Mouse (Mus musculus): ENCODE measurements around the gene Olfr1338. TPM values are rescaled to one million over a fixed set of nuclear protein-coding genes. Genes with fewer than 3 reads are reported as not detected.
"Not testable (repeated sequence)": the region's sequence is repeated elsewhere in the genome, so short reads cannot be mapped to it uniquely, and the experiment has no call there.

Olfr1338 gene
- polyA plus RNA-seq (2012; rRNA removed) = not detected in 2 replicates

DNA sequence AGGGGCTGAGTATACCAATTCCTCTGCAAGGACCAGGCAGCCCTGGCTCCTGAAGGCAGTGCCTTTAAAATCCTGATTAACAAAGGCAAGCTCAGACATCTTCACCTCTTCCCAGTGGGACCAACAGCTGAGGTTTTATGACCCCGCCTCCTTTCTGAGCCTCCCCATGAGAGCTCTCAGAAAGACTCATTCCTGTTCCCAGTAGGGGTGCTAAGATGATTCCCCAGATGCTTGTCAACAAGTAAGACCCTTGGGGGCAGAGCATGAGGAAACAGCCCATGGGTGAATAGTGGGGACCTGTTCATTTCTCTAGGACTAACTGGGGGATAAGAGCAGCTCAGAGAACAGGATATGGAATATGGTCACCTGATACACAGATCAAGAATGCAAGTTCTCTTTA, at the start of gene Olfr1338:
Olfr1338 (minus strand) TSS at position 101 of the 400 bp plus-strand sequence.
- no peak within 1 kb of the TSS for H3K4me3 ChIP-seq (ENCODE audit: insufficient read depth, low read length)
- no peak within 1 kb of the TSS for H3K27ac ChIP-seq (ENCODE audit: insufficient read depth, low read length)
- TF ChIP-seq POLR2A (IDR thresholded peaks at IDR 0.05; ENCODE audit: extremely low read depth, insufficient read depth, low read length) = no peak
- TF ChIP-seq CTCF (IDR thresholded peaks at IDR 0.05; ENCODE audit: extremely low read depth, insufficient read depth, low read length) = no peak
- H3K4me1 ChIP-seq (ENCODE audit: control insufficient read depth, insufficient read depth, low read length) = no peaks in the 10 kb centered on the region

DNA sequence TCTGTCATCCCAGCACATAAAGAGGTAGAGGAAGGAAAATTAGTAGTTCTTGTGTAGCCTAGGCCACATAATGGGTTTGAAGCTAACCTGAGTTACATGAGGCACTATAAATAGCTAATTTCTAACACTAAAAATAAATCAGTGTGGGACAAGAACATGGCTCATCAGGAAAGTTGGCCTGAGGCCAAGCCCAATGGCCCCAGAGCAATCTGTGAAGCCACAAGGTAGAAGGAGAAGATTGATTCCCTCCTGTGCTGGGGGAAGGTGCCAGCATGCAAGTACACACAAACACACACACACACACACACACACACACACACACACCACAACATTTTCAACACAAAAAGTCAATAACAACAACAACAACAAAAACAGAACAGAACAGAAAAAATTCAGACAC, 34.3 kb upstream of the Olfr1338 start:
- H3K4me3 ChIP-seq (ENCODE audit: insufficient read depth, low read length); H3K27ac ChIP-seq (ENCODE audit: insufficient read depth, low read length); H3K4me1 ChIP-seq (ENCODE audit: control insufficient read depth, insufficient read depth, low read length): not testable (repeated sequence)

- Histone ChIP-seq H3K4me3 (ENCODE audit: insufficient read depth, low read length) (no peak within 1 kb of the TSS), H3K27ac (ENCODE audit: insufficient read depth, low read length) (no peak within 1 kb of the TSS)
These were observed 23.9 kb upstream of the Olfr1338 start, which contains the start of gene Olfr1337 for GRCm38 (mm10) chr4:118782486-118782885. Gene Olfr1337 (minus strand): TSS chr4:118782586.

DNA sequence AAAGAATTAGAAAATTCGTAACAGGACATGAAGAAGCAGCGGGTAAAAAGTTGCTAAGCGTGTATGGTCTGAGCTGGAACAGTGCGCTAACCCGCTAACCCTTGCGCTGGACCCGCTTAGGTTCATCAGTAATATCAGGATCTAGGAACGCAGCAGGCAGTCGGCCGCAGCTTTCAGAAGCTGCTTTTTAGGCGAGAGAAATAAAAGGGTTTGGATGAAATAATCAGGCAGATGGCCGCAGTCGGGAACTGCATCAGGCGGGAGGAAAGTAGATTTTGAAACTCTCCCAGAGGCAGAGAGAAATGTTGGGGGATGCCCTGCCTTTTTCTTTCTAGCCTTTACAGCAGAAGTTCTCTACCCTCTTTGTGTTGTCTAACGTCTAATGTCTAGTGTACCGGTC, 16.7 kb downstream of the Olfr1338 start:
- TF ChIP-seq CTCF (IDR thresholded peaks at IDR 0.05; ENCODE audit: extremely low read depth, insufficient read depth, low read length) = no peak
- TF ChIP-seq POLR2A (IDR thresholded peaks at IDR 0.05; ENCODE audit: extremely low read depth, insufficient read depth, low read length) = no peak
- Histone ChIP-seq H3K27ac (ENCODE audit: insufficient read depth, low read length) (no peak overlapping the region), H3K4me1 (ENCODE audit: control insufficient read depth, insufficient read depth, low read length) (no peaks in the 10 kb centered on the region), H3K4me3 (ENCODE audit: insufficient read depth, low read length) (no peak overlapping the region)

More at GRCm38 (mm10) chr4:118782486-118782885, 23.9 kb upstream of the Olfr1338 start, which contains the start of gene Olfr1337:
- H3K4me1 ChIP-seq (ENCODE audit: control insufficient read depth, insufficient read depth, low read length) = no peaks in the 10 kb centered on the region
- TF ChIP-seq POLR2A (IDR thresholded peaks at IDR 0.05; ENCODE audit: extremely low read depth, insufficient read depth, low read length) = no peak
- no peak for TF ChIP-seq CTCF (IDR thresholded peaks at IDR 0.05; ENCODE audit: extremely low read depth, insufficient read depth, low read length)

DNA sequence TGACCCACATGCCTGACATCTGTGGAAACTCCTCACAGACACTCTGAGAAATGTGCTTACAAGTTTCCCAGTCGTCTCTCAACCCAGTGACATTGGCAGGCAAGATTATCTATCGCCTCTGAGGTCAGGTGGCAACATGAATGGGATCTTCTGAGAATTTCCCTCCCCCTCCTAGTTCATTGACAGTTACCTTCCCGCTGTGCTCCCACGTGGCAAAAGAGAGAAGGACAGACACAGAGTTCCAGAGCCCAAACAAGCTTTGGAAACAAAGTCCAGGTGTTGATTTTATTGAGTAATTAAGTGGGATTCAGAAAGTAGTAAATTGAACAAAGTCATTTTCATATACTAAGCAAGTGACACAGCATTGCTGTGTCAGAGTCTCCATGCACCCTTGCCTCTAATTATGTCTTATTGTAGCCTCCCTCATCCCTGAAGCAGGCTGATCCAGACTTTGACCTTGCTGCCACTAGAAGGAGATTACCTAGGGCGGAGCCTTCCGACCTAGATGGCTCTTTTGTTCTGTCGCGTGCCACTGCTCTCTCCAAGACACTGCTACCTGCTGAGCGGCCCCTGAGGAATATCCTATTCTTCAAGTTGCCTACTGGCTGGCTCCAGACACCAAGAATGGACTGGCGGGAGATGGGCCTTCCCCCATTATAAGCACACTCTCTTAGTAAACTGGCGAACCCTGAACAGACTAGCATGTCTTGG, 17.4 kb downstream of the Olfr1338 start:
- no peak overlapping the region for H3K4me3 ChIP-seq (ENCODE audit: insufficient read depth, low read length)
- H3K4me1 ChIP-seq (ENCODE audit: control insufficient read depth, insufficient read depth, low read length) = no peaks in the 10 kb centered on the region
- TF ChIP-seq CTCF (IDR thresholded peaks at IDR 0.05; ENCODE audit: extremely low read depth, insufficient read depth, low read length) (no peak), POLR2A (IDR thresholded peaks at IDR 0.05; ENCODE audit: extremely low read depth, insufficient read depth, low read length) (no peak)
- no peak overlapping the region for H3K27ac ChIP-seq (ENCODE audit: insufficient read depth, low read length)

DNA sequence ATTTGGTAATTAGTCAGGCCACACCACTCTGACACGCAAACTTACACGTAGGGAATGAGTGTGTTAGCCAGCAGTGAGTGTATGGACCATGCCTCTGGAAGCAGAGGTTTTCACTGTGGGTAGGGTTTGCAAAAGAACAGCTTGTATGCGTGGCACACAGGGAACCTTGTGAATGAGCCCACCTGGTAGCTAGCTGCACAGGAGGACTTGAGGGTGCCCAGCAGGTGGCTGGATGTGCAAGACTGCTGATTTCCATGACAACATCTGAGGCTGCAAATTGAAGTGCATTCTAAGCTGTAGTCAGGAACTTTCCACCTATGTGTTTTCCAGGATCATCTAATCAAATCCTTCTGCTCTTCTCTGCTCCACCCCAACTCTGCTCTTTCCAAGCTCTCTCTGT, 19.0 kb downstream of the Olfr1338 start:
- Histone ChIP-seq H3K4me1 (ENCODE audit: control insufficient read depth, insufficient read depth, low read length) (no peaks in the 10 kb centered on the region), H3K27ac (ENCODE audit: insufficient read depth, low read length) (no peak overlapping the region), H3K4me3 (ENCODE audit: insufficient read depth, low read length) (no peak overlapping the region)
- TF ChIP-seq CTCF (IDR thresholded peaks at IDR 0.05; ENCODE audit: extremely low read depth, insufficient read depth, low read length) (no peak), POLR2A (IDR thresholded peaks at IDR 0.05; ENCODE audit: extremely low read depth, insufficient read depth, low read length) (no peak)

DNA sequence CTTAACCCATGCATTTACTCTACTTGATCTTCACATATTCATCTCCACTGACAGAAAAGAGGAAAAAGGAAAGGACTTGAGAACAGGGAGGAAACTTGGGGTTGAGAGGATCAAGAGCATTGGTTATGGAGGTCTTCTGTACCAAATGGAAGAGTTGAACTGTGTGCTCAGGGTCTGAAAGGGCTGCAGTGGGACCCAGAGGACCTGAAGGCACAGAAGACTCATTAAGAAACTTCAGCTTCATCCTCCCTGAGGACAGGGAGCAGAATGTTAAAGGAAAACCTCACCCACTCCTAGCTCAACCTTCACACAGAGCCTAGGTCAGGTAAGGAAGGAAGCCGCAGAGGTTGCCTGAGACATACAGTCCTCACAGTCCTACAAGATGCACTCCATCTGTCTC, 26.7 kb downstream of the Olfr1338 start, which contains the start of gene Olfr1339:
Olfr1339 (plus strand) TSS at position 301 of the 400 bp plus-strand sequence.
- Histone ChIP-seq H3K4me1 (ENCODE audit: control insufficient read depth, insufficient read depth, low read length) (no peaks in the 10 kb centered on the region), H3K27ac (ENCODE audit: insufficient read depth, low read length) (no peak within 1 kb of the TSS), H3K4me3 (ENCODE audit: insufficient read depth, low read length) (no peak within 1 kb of the TSS)
- TF ChIP-seq CTCF (IDR thresholded peaks at IDR 0.05; ENCODE audit: extremely low read depth, insufficient read depth, low read length) = no peak
- TF ChIP-seq POLR2A (IDR thresholded peaks at IDR 0.05; ENCODE audit: extremely low read depth, insufficient read depth, low read length) = no peak

DNA sequence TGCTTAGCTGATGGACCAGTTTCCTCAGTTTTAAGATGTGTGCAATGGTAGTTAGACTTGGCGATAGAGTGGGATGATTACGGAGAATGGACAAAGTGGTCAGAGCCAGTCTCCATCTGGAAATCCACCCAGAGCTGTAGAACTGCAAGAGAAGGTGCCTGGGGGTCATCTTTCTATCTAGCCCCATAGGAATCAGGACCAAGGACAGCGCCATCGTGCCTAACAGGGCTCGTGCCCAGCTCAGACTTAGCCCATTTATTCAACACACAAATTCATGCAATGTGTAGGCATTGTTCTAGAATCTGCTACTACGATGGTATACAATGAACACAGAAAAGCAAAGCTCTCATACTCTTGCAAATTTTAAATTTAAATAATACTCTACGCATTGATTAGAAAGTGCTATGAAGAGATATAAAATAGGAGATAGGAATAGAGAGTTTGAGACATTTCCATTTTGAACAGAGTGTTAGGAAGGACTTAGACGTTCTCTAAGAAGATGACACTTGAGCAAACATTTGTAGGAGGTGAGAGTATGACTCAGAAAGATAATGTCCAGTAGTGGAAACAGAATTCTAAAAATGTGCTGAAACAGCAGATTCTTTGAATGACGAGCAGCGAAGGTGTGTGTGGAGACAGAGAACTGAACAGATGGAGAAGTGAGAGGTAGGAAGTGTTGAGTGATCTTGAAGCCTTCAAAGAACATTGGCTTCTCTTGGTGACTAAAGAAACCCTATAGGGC, 36.6 kb downstream of the Olfr1338 start:
- Histone ChIP-seq H3K4me3 (ENCODE audit: insufficient read depth, low read length) (no peak overlapping the region), H3K4me1 (ENCODE audit: control insufficient read depth, insufficient read depth, low read length) (no peaks in the 10 kb centered on the region), H3K27ac (ENCODE audit: insufficient read depth, low read length) (no peak overlapping the region)
- no peak for TF ChIP-seq POLR2A (IDR thresholded peaks at IDR 0.05; ENCODE audit: extremely low read depth, insufficient read depth, low read length)
- no peak for TF ChIP-seq CTCF (IDR thresholded peaks at IDR 0.05; ENCODE audit: extremely low read depth, insufficient read depth, low read length)

DNA sequence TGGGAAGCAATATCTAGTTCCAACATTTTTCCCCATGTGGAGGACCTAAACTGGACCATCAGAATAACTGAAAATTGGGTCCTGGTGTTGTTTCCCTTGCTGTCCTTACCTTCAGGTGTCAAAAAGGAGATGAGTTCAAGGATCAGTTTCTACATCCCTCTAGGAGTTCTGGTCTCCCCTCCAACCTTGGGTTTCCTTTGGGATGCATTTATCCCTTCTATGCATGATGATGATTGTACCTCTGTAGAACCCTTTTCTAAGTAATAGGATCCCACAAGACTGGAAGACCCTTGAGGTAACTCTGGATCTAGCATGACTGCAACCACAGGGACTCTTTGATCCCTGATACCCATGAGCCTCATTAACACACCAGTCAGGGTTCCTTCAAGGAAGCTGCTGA, 38.7 kb downstream of the Olfr1338 start, which contains the start of gene Olfr1340:
Olfr1340 (plus strand) TSS at position 301 of the 400 bp plus-strand sequence.
- Histone ChIP-seq H3K4me1 (ENCODE audit: control insufficient read depth, insufficient read depth, low read length) (no peaks in the 10 kb centered on the region), H3K4me3 (ENCODE audit: insufficient read depth, low read length) (no peak within 1 kb of the TSS), H3K27ac (ENCODE audit: insufficient read depth, low read length) (no peak within 1 kb of the TSS)
- TF ChIP-seq CTCF (IDR thresholded peaks at IDR 0.05; ENCODE audit: extremely low read depth, insufficient read depth, low read length) (no peak), POLR2A (IDR thresholded peaks at IDR 0.05; ENCODE audit: extremely low read depth, insufficient read depth, low read length) (no peak)

DNA sequence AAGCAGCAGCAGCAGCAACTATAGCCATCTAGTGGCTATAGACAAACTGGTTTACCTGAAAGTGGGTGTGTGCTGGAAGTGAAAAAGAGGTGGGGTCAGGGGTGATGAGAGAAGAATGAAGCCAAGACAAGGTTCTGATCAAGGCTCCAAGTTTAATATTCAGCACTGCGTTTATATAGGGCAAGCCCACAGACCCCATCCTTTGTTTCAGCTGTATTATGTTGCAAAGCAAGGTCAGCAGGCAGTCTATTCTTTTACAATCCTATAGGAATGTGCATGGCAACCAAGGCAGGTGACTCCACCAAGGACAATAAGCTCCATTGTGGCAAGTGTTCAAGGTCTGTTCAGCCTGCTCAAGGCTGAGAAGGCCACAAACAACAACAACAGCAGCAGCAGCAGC, 46.9 kb downstream of the Olfr1338 start:
- Histone ChIP-seq H3K27ac (ENCODE audit: insufficient read depth, low read length) (no peak overlapping the region), H3K4me1 (ENCODE audit: control insufficient read depth, insufficient read depth, low read length) (no peaks in the 10 kb centered on the region), H3K4me3 (ENCODE audit: insufficient read depth, low read length) (no peak overlapping the region)
- TF ChIP-seq CTCF (IDR thresholded peaks at IDR 0.05; ENCODE audit: extremely low read depth, insufficient read depth, low read length) = no peak
- no peak for TF ChIP-seq POLR2A (IDR thresholded peaks at IDR 0.05; ENCODE audit: extremely low read depth, insufficient read depth, low read length)
